14 mouse cellular contexts compared by ENCODE assay signal in the genomic region with DNA sequence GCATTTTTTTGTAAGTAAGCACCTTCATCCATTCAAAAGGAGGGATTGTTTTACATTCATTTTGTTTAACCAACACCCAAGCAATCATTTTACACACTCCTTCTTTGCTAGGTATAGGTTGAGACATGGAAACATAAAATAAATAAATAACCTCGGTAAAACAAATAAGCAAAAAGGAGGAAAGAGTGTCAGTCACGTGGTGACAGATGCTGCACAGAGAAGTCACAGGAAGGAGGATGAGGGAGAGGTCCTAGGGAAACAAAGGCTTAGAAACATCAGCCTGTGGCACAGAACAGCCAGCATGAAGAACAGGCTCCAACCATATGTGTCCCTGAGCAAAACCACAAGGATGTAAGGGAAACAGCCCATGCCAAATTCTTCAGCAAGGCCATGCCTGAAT.
"Had no signal": no experiment of that assay in that cellular context is flagged by ENCODE, and none has a peak within 500 bp of the region (broad histone marks: within the 10 kb centered on the region; RNA-seq: fewer than 3 reads in every experiment).

No protein-coding gene starts in this region.

- H3K4me2 ChIP-seq: limb, embryonic 12.5 days; limb, embryonic 15.5 days; liver, embryonic 11.5 days; lung, embryonic 14.5 days had no signal

- H3K9me3 ChIP-seq: limb, embryonic 12.5 days; limb, embryonic 15.5 days had no signal

- H3K4me3 ChIP-seq: limb, embryonic 12.5 days; limb, embryonic 15.5 days had no signal

- H3K27me3 ChIP-seq: limb, embryonic 12.5 days; limb, embryonic 15.5 days had no signal

- H3K36me3 ChIP-seq: limb, embryonic 12.5 days; limb, embryonic 15.5 days had no signal

- ATAC-seq: liver, postnatal 0 days; lung, postnatal 0 days; midbrain, embryonic 16.5 days had no signal

- DNase-seq: kidney, adult 18-20 months; kidney, adult 9 months; kidney, postnatal 14 days; liver, postnatal 0 days; lung, embryonic 14.5 days; thymus, adult 18-20 months; thymus, postnatal 36 days had no signal

- H3K27ac ChIP-seq: limb, embryonic 12.5 days; limb, embryonic 15.5 days; liver, embryonic 14.5 days; macrophage had no signal

- H3K9ac ChIP-seq: limb, embryonic 12.5 days; limb, embryonic 15.5 days; liver, embryonic 14.5 days; liver, postnatal 0 days; lung, embryonic 14.5 days had no signal
